Mouse (Mus musculus) macrophage (primary cell): ENCODE measurements around the gene Tra2b. TPM values are rescaled to one million over a fixed set of nuclear protein-coding genes. Genes with fewer than 3 reads are reported as not detected.
"Not testable (repeated sequence)": the region's sequence is repeated elsewhere in the genome, so short reads cannot be mapped to it uniquely, and the experiment has no call there.

Experiments
- H3K27ac ChIP-seq: fragments of 350-480 bp; formaldehyde crosslinking; 2 replicates; pipeline ENCODE4 v1.9.0; 2021
- H3K36me3 ChIP-seq: fragments of 350-480 bp; formaldehyde crosslinking; 2 replicates; pipeline ENCODE4 v1.9.0; 2021; ENCODE audit errors: inconsistent target
- H3K4me3 ChIP-seq: fragments of 350-480 bp; formaldehyde crosslinking; 2 replicates; pipeline ENCODE4 v1.9.0; 2021; ENCODE audit errors: inconsistent target
- H3K79me2 ChIP-seq: fragments of 350-480 bp; formaldehyde crosslinking; 2 replicates; pipeline ENCODE4 v1.9.0; 2021; ENCODE audit errors: inconsistent target
- WGBS: methylation state at CpG from one replicate; pipeline ENCODE4 v1.1.7; 2026; ENCODE audit warnings: inconsistent platforms; ENCODE audit not compliant: missing documents; 5-methylcytosine and 5-hydroxymethylcytosine counted together
- polyA plus RNA-seq: library from polyadenylated mRNA; stranded (reverse); fragments of 250-400 nt; gene quantifications from 3 replicates; pipeline ENCODE4 v1.2.4, GENCODE M21; 2018; ENCODE audit warnings: inconsistent platforms
- total RNA-seq, 78 experiments: library from RNA; depleted of rRNA; stranded (reverse); fragments of 250-400 nt; gene quantifications; 1 replicate in 9 of 78; 2 replicates in 24 of 78; 3 replicates in 43 of 78; 4 replicates in 2 of 78; pipeline ENCODE4 v1.2.4; 2018; ENCODE audit warnings: inconsistent platforms in 56 of 78

Gene Tra2b
- total RNA-seq (2018; cell fraction: chromatin; rRNA removed), result 100 to 1,000 TPM; 310 to 672 (median 457) TPM
- 10 to 100 TPM; 55.0 to 87.1 (median 69.5) TPM for total RNA-seq (2018; cell fraction: cytosol; rRNA removed)
- 100 to 1,000 TPM; 199 to 404 (median 291) TPM for total RNA-seq (2018; cell fraction: nucleus; rRNA removed)
- 62.7 to 130 TPM (median 116 TPM) in 3 replicates for polyA plus RNA-seq

GRCm38 (mm10) chr16:22265849-22266376 is at the start of gene Tra2b:
Gene Tra2b, minus strand, starts transcription at chr16:22266005.
- WGBS, result under 1% methylated on average over 38 of the region's 38 CpGs
- peaks cover 45% of the 10 kb centered on the region for H3K79me2 ChIP-seq

DNA sequence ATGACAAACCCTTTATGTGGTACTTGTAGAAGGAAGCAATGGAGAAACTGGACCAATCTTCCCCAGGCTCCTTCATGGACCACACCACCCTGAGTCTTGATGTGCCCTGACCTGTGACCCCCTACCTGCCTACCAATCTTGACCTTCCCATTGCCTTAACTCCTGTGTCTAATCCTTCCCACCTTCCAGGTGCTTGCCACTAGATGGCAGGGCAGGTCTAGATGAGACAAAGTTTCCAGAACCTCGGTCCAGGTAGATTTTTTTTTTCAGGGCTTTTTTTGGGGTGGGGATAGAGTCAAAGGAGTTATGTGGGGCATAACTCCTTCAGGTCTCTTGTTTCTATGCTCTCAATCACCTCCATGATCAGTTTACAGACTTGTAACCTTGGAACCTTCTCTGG is 44.8 kb upstream of the Tra2b start:
- 0% methylated on average over 1 of the region's 1 CpGs for WGBS
- H3K79me2 ChIP-seq, result no peaks in the 10 kb centered on the region
- H3K4me3 ChIP-seq, result no peak overlapping the region
- H3K27ac ChIP-seq, result no peak overlapping the region
- H3K36me3 ChIP-seq, result no peaks in the 10 kb centered on the region

More at GRCm38 (mm10) chr16:22265849-22266376, at the start of gene Tra2b:
- peak within 1 kb of the TSS; percentile 83 for H3K27ac ChIP-seq
- H3K4me3 ChIP-seq, result peak within 1 kb of the TSS; percentile 93
- H3K36me3 ChIP-seq, result no peaks in the 10 kb centered on the region

DNA sequence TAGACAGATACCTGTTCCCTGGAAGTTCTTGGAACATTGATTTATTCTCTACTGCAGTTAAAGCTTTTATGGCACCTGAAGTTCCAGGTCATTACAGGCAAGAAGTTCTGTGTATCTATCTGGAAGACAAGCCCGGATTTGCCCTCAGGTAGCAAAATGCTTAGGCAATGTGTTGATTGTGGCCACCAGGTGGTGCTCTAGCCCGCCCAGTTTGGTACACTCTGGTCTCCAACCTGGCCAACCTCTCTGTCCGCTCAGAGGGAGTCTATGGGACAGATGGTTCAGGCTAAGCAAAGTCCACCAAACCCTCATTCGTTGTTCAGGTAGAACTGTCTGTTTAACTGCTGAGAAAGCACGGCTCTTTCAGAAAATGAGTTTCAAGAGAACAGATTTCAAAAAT is 36.8 kb upstream of the Tra2b start:
- Histone ChIP-seq H3K4me3 (no peak overlapping the region), H3K27ac (no peak overlapping the region), H3K36me3 (no peaks in the 10 kb centered on the region), H3K79me2 (no peaks in the 10 kb centered on the region)
- 20% methylated on average over 5 of the region's 5 CpGs for WGBS

DNA sequence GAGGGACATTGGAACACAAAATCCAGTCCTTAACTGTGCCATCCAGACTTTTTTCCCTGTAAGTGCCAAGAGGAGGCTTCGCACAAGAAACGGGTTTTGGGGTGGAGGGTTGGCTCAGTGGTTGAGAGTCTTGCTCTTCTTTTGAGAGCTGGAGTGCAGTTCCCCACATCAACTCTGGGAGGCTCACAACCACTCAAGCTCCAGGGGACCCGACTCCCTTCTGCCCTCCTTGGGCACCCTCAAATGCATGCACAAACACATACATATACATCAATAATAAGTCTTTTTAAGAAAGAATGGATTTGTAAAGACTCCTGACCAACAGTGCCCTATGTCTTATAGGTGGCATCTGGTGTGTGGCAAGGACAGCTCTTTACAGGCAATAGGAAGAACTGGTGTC is 35.6 kb upstream of the Tra2b start:
- 55% methylated on average over 3 of the region's 3 CpGs for WGBS
- Histone ChIP-seq H3K36me3 (no peaks in the 10 kb centered on the region), H3K79me2 (no peaks in the 10 kb centered on the region), H3K27ac (no peak overlapping the region), H3K4me3 (no peak overlapping the region)

- H3K4me3 ChIP-seq, result no peak overlapping the region
- H3K36me3 ChIP-seq, result no peaks in the 10 kb centered on the region
- 60% methylated on average over 6 of the region's 6 CpGs for WGBS
- H3K27ac ChIP-seq, result no peak overlapping the region
- H3K79me2 ChIP-seq, result no peaks in the 10 kb centered on the region
These were observed 31.1 kb upstream of the Tra2b start for GRCm38 (mm10) chr16:22296901-22297300.

DNA sequence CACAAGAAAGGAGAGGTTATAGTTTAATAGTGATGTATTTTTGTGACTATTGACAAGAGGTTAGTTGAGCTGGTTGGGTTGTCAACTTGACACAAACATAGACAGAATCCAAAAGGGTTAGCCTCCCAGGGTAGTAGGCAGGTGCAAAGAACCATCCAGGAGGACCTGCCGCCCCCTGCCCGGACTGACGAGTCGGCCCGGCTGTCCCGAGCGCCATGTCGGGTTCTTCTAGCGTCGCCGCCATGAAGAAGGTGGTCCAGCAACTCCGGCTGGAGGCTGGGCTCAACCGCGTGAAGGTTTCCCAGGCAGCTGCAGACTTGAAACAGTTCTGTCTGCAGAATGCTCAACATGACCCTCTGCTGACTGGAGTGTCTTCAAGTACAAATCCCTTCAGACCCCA is 29.0 kb upstream of the Tra2b start:
- over 99% methylated on average over 14 of the region's 14 CpGs for WGBS
- not testable (repeated sequence) for H3K36me3 ChIP-seq, H3K27ac ChIP-seq, H3K4me3 ChIP-seq, H3K79me2 ChIP-seq

DNA sequence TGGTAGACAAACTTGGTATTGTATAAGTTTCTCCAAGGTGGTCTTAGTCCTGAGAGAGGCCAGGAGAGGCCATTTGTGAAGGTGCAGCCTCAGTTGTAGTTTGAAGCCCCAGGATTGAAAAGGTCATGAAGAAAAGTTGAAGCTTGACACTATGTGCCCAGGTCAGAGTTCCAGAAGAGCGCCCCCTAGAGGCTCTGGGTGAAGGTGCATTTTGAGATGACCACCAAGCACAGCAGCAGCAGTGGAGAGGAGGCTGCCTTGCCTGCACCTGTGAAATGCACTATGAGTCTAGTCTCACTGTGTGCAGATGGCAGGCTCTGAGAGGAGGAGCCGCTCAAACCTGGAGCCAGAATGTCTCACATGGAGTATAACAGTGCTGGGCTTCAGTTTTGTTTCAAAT is 27.8 kb upstream of the Tra2b start:
- H3K36me3 ChIP-seq, result no peaks in the 10 kb centered on the region
- H3K79me2 ChIP-seq, result no peaks in the 10 kb centered on the region
- H3K4me3 ChIP-seq, result no peak overlapping the region
- 75% methylated on average over 2 of the region's 2 CpGs for WGBS
- no peak overlapping the region for H3K27ac ChIP-seq

- Histone ChIP-seq H3K4me3 (no peak overlapping the region), H3K36me3 (no peaks in the 10 kb centered on the region), H3K27ac (no peak overlapping the region), H3K79me2 (no peaks in the 10 kb centered on the region)
- 92% methylated on average over 4 of the region's 4 CpGs for WGBS
These were observed 26.6 kb upstream of the Tra2b start for GRCm38 (mm10) chr16:22292394-22292793.

DNA sequence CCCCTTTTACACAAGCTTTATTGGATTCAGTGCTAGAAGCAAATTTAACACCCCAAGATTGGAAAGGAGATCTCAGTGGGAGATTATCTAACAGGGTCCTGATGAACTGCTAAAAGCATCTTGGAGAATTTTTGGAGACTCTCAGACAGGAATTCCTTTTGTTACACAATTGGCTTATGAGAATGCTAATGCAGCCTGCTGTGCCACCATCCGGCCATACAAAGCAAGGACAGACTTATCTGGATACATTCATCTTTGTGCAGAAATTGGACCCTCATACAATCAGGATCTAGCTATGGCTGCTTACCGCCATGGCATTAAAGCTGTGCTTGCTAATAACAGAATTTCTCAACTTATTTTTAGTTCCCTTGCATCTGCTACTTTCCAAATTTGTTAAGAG is 23.8 kb upstream of the Tra2b start:
- Histone ChIP-seq H3K36me3 (no peaks in the 10 kb centered on the region), H3K4me3 (no peak overlapping the region), H3K79me2 (no peaks in the 10 kb centered on the region), H3K27ac (no peak overlapping the region)
- 97% methylated on average over 2 of the region's 2 CpGs for WGBS

DNA sequence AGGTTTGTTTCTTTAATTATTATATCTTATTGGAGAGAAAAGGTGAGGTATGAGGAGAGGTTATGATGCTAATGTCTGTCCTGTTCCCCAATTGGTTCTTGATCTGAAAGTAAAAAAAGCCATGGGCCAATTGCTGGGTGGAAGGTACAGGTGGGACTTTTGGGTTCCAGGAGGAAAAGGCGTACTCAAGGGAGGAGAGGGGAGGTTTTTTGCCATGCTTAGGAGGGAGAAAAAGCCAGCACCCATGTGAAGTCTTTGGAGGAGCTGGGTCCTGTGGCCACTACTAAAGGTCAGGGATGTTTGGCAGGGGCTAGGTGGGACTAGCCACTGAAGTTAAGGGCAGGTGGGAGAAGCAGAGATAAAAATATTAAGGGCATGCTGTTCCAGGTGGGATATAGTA is 21.2 kb upstream of the Tra2b start:
- H3K36me3 ChIP-seq, result no peaks in the 10 kb centered on the region
- H3K79me2 ChIP-seq, result no peaks in the 10 kb centered on the region
- 88% methylated on average over 1 of the region's 1 CpGs for WGBS
- no peak overlapping the region for H3K27ac ChIP-seq
- no peak overlapping the region for H3K4me3 ChIP-seq

GRCm38 (mm10) chr16:22276536-22276935 is 10.7 kb upstream of the Tra2b start:
- no peaks in the 10 kb centered on the region for H3K79me2 ChIP-seq
- no peaks in the 10 kb centered on the region for H3K36me3 ChIP-seq

DNA sequence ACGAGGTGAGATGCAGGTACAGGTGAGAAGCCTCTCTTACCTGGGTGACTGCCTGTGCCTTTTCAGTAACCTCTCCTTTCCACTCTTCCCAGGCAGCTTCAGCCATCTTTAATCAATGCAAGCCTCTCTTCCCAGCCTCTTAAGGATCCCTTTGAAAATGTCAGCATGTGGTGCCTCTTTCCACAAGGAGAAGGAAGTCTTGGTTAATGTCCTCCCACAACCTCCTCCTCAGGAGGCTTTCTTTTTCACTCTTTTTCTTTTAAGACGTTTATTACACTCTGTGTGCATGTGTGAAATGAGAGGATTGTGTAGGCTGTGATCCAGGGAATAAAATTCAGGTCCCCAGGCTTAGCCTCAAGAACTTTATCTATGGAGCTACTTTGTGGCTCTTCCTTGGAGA is 9.3 kb upstream of the Tra2b start:
- Histone ChIP-seq H3K4me3 (no peak overlapping the region), H3K27ac (no peak overlapping the region), H3K79me2 (no peaks in the 10 kb centered on the region), H3K36me3 (no peaks in the 10 kb centered on the region)
- WGBS, result 83% methylated on average over 2 of the region's 2 CpGs

More at GRCm38 (mm10) chr16:22276536-22276935, 10.7 kb upstream of the Tra2b start:
- Histone ChIP-seq H3K27ac (no peak overlapping the region), H3K4me3 (no peak overlapping the region)

GRCm38 (mm10) chr16:22270491-22270890 is 4.7 kb upstream of the Tra2b start:
- WGBS, result 94% methylated on average over 3 of the region's 3 CpGs
- H3K79me2 ChIP-seq, result no peaks in the 10 kb centered on the region
- no peak overlapping the region for H3K4me3 ChIP-seq
- H3K27ac ChIP-seq, result no peak overlapping the region
- H3K36me3 ChIP-seq, result no peaks in the 10 kb centered on the region

DNA sequence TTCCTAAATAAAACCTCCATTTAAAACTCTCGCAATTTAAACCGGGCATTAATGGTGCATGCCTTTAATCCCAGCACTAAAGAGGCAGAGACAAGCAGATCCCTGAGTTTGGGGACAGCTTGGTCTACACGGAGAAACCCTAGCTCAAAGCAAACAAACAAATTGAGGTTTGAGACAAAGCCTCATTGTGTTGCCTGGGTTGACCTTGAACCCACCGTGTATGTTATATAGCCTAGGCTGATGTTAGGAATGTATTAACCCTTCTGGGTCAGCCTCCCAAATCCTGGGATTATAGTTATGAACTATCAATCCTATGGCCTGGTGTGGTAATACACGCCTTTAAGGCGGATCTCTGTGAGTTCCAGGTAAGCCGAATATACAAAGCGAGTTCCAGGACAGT is 579 bp upstream of the Tra2b start:
- Histone ChIP-seq H3K79me2 (peaks cover 40% of the 10 kb centered on the region), H3K4me3 (peak overlapping the region; percentile 93), H3K36me3 (no peaks in the 10 kb centered on the region), H3K27ac (peak overlapping the region; percentile 27)
- WGBS, result 47% methylated on average over 8 of the region's 8 CpGs

GRCm38 (mm10) chr16:22264962-22265848 is 600 bp downstream of the Tra2b start:
- under 1% methylated on average over 51 of the region's 81 CpGs for WGBS
- Histone ChIP-seq H3K36me3 (no peaks in the 10 kb centered on the region), H3K4me3 (peak overlapping the region; percentile 93), H3K79me2 (peaks cover 52% of the 10 kb centered on the region), H3K27ac (peak overlapping the region; percentile 83)
